Mouse (Mus musculus) spleen, adult 10 weeks (tissue): ENCODE results near the gene Rhbdl3. TPM values are rescaled to one million over a fixed set of nuclear protein-coding genes. Genes with fewer than 3 reads are reported as not detected.

Experiments used
- polyA plus RNA-seq: library from polyadenylated mRNA; stranded (reverse); fragments of 350-450 nt; fragmentation: Illumina TruSeq; extraction: RNeasy Lipid Tissue Mini Kit (QIAGEN cat#74804); gene quantifications from one replicate; pipeline ENCODE4 v1.2.3, GENCODE M21; 2015; ENCODE audit warnings: low replicate concordance; ENCODE audit not compliant: insufficient read depth

The Rhbdl3 gene
- polyA plus RNA-seq, result 2.9 TPM

GRCm38 (mm10) chr11:80300551-80301315 is at the start of gene Rhbdl3:
Gene Rhbdl3 (plus strand): TSS chr11:80300912.

GRCm38 (mm10) chr11:80377712-80378451 is 77.2 kb downstream of the Rhbdl3 start, which contains the start of gene 5730455P16Rik:
Gene 5730455P16Rik (minus strand): TSS chr11:80378034.

GRCm38 (mm10) chr11:80383019-80383625 is 82.4 kb downstream of the Rhbdl3 start, which contains the start of gene Zfp207:
Gene Zfp207 (plus strand): TSS chr11:80383279.

Other genes with a start within 250 kb of the Rhbdl3 start
- 242 TPM for gene Crlf3, start 219.9 kb upstream of the Rhbdl3 start, polyA plus RNA-seq
- 10.3 TPM for gene Atad5, start 211.5 kb upstream of the Rhbdl3 start, polyA plus RNA-seq
- gene Tefm, start 158.7 kb upstream of the Rhbdl3 start, polyA plus RNA-seq, result 14.5 TPM
- 27.5 TPM for gene Adap2, start 146.8 kb upstream of the Rhbdl3 start, polyA plus RNA-seq
- gene Rnf135, start 117.1 kb upstream of the Rhbdl3 start, polyA plus RNA-seq, result 16.9 TPM
- 51.7 TPM for gene Rhot1, start 91.9 kb upstream of the Rhbdl3 start, polyA plus RNA-seq
- 13.8 TPM for gene 5730455P16Rik, start 77.1 kb downstream of the Rhbdl3 start, polyA plus RNA-seq
- gene Zfp207, start 82.4 kb downstream of the Rhbdl3 start, polyA plus RNA-seq, result 307 TPM
- 101 TPM for gene Psmd11, start 127.7 kb downstream of the Rhbdl3 start, polyA plus RNA-seq
- 2.7 TPM for gene Cdk5r1, start 176.1 kb downstream of the Rhbdl3 start, polyA plus RNA-seq